Mouse (Mus musculus) MEL (cell line): Measurements from ENCODE around the gene Dennd4a.

ENCODE experiments used
- BHLHE40 ChIP-seq: IDR thresholded peaks from 2 replicates; pipeline ENCODE4 v1.6.1; 2012; ENCODE audit warnings: low read depth, mild to moderate bottlenecking, inconsistent platforms, low read length, improper control_type of control experiment, borderline replicate concordance
- CTCF ChIP-seq, 3 experiments: IDR thresholded peaks in 2 of 3; conservative IDR thresholded peaks in 1 of 3; 2 replicates each; pipeline ENCODE4 v1.5.1; 2011 to 2012; ENCODE audit warnings: low read length in 3 of 3, low read depth in 2 of 3, mild to moderate bottlenecking in 2 of 3, improper control_type of control experiment in 1 of 3, inconsistent platforms in 1 of 3, mixed read lengths in 1 of 3, moderate library complexity in 1 of 3; ENCODE audit not compliant: control insufficient read depth in 1 of 3, insufficient read depth in 1 of 3, poor library complexity in 1 of 3, severe bottlenecking in 1 of 3
- EP300 ChIP-seq, 2 experiments: IDR thresholded peaks; 2 replicates each; pipeline ENCODE4 v1.6.1; 2011; ENCODE audit warnings: improper control_type of control experiment in 2 of 2, low read length in 2 of 2, low read depth in 1 of 2, mild to moderate bottlenecking in 1 of 2
- GATA1 ChIP-seq: IDR thresholded peaks from 2 replicates; pipeline ENCODE4 v1.6.1; 2011; ENCODE audit warnings: low read depth, low read length, improper control_type of control experiment
- POLR2A ChIP-seq, 2 experiments: IDR thresholded peaks; 2 replicates each; pipeline ENCODE4 v1.6.1; 2011 to 2012; ENCODE audit warnings: low read length in 2 of 2, mild to moderate bottlenecking in 2 of 2, control low read depth in 1 of 2, improper control_type of control experiment in 1 of 2, low read depth in 1 of 2, moderate library complexity in 1 of 2; ENCODE audit not compliant: control insufficient read depth in 1 of 2, insufficient read depth in 1 of 2, poor library complexity in 1 of 2
- SMC3 ChIP-seq: IDR thresholded peaks from 2 replicates; pipeline ENCODE4 v1.6.1; 2011; ENCODE audit warnings: low read depth, low read length, improper control_type of control experiment
- USF1 ChIP-seq: IDR thresholded peaks from 2 replicates; pipeline ENCODE4 v1.6.1; 2014; ENCODE audit warnings: low read depth, mild to moderate bottlenecking, inconsistent platforms, low read length, improper control_type of control experiment, moderate library complexity
- ZC3H11A ChIP-seq: IDR thresholded peaks from 2 replicates; pipeline ENCODE4 v1.6.1; 2012; ENCODE audit warnings: low read depth, mild to moderate bottlenecking, inconsistent platforms, low read length, improper control_type of control experiment

- TF ChIP-seq ZC3H11A (no peak), CTCF (IDR thresholded peaks at IDR 0.05 in 2 of 3, conservative IDR thresholded peaks at IDR 0.05 in 1 of 3; ENCODE audit: control insufficient read depth in 1 of 3, insufficient read depth in 1 of 3, low read depth in 2 of 3, low read length in 3 of 3, poor library complexity in 1 of 3, severe bottlenecking in 1 of 3) (no peak), POLR2A (IDR thresholded peaks at IDR 0.05; ENCODE audit: control insufficient read depth in 1 of 2, insufficient read depth in 1 of 2, low read depth in 1 of 2, low read length in 2 of 2, poor library complexity in 1 of 2) (no peak), SMC3 (no peak), BHLHE40 (no peak), GATA1 (peak; percentile 70), EP300 (IDR thresholded peaks at IDR 0.05; ENCODE audit: low read depth in 1 of 2, low read length in 2 of 2) (peak; percentile 69 to 83), USF1 (no peak)
Measured at GRCm38 (mm10) chr9:64860083-64860482, 48.9 kb downstream of the Dennd4a start.
